Mouse (Mus musculus) CH12.LX (cell line): ENCODE results near the gene Col9a1. TPM values are rescaled to one million over a fixed set of nuclear protein-coding genes. Genes with fewer than 3 reads are reported as not detected.

ENCODE experiments used
- DNase-seq: peaks from one replicate; pipeline ENCODE4 v3.0.0-alpha.2; 2013; ENCODE audit errors: extremely low read depth
- H3K27ac ChIP-seq: 2 replicates; pipeline ENCODE4 v1.5.1; 2012; ENCODE audit warnings: low read depth, mild to moderate bottlenecking, control low read depth, moderate library complexity; ENCODE audit not compliant: insufficient read depth
- H3K27me3 ChIP-seq: replicated peaks from 2 replicates; pipeline ENCODE3; 2012; ENCODE audit warnings: inconsistent platforms
- H3K36me3 ChIP-seq, 2 experiments: replicated peaks in 1 of 2; 2 replicates each; pipeline versions ENCODE3 to v1.6.1; 2012; ENCODE audit warnings: inconsistent platforms in 1 of 2, low read length in 1 of 2, mild to moderate bottlenecking in 1 of 2, mixed read lengths in 1 of 2, moderate library complexity in 1 of 2; ENCODE audit not compliant: control insufficient read depth in 1 of 2, insufficient read depth in 1 of 2
- H3K4me1 ChIP-seq, 2 experiments: 2 replicates each; pipeline ENCODE4 v1.6.1; 2012; ENCODE audit warnings: inconsistent platforms in 1 of 2, moderate library complexity in 1 of 2; ENCODE audit not compliant: insufficient read depth in 2 of 2, control insufficient read depth in 1 of 2
- H3K4me2 ChIP-seq: 2 replicates; pipeline ENCODE4 v1.6.1; 2012; ENCODE audit warnings: low read depth, mild to moderate bottlenecking, control low read depth; ENCODE audit not compliant: poor library complexity, insufficient read depth, severe bottlenecking
- H3K4me3 ChIP-seq, 3 experiments: fragments of 150-350 bp in 1 of 3; sonication (generic) in 1 of 3; replicated peaks in 1 of 3; 2 replicates each; pipeline versions ENCODE3 to v1.5.1; 2011 to 2012; ENCODE audit warnings: low read depth in 2 of 3, low read length in 2 of 3, mild to moderate bottlenecking in 2 of 3, moderate library complexity in 2 of 3, control low read depth in 1 of 3, improper control_type of control experiment in 1 of 3, inconsistent platforms in 1 of 3, mixed read lengths in 1 of 3; ENCODE audit not compliant: poor library complexity in 1 of 3
- H3K79me2 ChIP-seq: replicated peaks from 2 replicates; pipeline ENCODE4 v1.6.1; 2012; ENCODE audit warnings: mild to moderate bottlenecking, moderate library complexity; ENCODE audit not compliant: control insufficient read depth, poor library complexity, insufficient read depth, severe bottlenecking; ENCODE audit errors: extremely low read depth
- H3K9ac ChIP-seq: 2 replicates; pipeline ENCODE4 v1.6.1; 2012; ENCODE audit warnings: low read depth, mild to moderate bottlenecking, control low read depth, moderate library complexity; ENCODE audit not compliant: insufficient read depth
- H3K9me3 ChIP-seq: replicated peaks from 2 replicates; pipeline ENCODE3; 2012; ENCODE audit warnings: low read length, inconsistent platforms, mixed read lengths
- CTCF ChIP-seq, 2 experiments: IDR thresholded peaks in 1 of 2; conservative IDR thresholded peaks in 1 of 2; 2 replicates each; pipeline ENCODE4 v1.5.1; 2011 to 2012; ENCODE audit warnings: low read depth in 2 of 2, low read length in 2 of 2, improper control_type of control experiment in 1 of 2, inconsistent platforms in 1 of 2, mild to moderate bottlenecking in 1 of 2, moderate library complexity in 1 of 2
- ELF1 ChIP-seq: IDR thresholded peaks from 2 replicates; pipeline ENCODE4 v1.6.1; 2014; ENCODE audit warnings: low read depth, mild to moderate bottlenecking, inconsistent platforms, low read length, improper control_type of control experiment
- ETS1 ChIP-seq: conservative IDR thresholded peaks from 2 replicates; pipeline ENCODE4 v1.6.1; 2012; ENCODE audit warnings: low read depth, mild to moderate bottlenecking, inconsistent platforms, low read length, improper control_type of control experiment, moderate library complexity
- GABPA ChIP-seq: IDR thresholded peaks from 2 replicates; pipeline ENCODE4 v1.6.1; 2012; ENCODE audit warnings: low read depth, low read length, improper control_type of control experiment, inconsistent platforms; ENCODE audit not compliant: insufficient replicate concordance
- JUN ChIP-seq: IDR thresholded peaks from 2 replicates; pipeline ENCODE4 v1.6.1; 2011; ENCODE audit warnings: low read depth, mild to moderate bottlenecking, low read length, improper control_type of control experiment, moderate library complexity; ENCODE audit not compliant: insufficient read depth
- JUND ChIP-seq: conservative IDR thresholded peaks from 2 replicates; pipeline ENCODE4 v1.6.1; 2011; ENCODE audit warnings: low read depth, low read length, improper control_type of control experiment
- MAFK ChIP-seq: IDR thresholded peaks from 2 replicates; pipeline ENCODE4 v1.6.1; 2011; ENCODE audit warnings: low read length, improper control_type of control experiment; ENCODE audit not compliant: insufficient replicate concordance
- MAX ChIP-seq: IDR thresholded peaks from 2 replicates; pipeline ENCODE4 v1.6.1; 2011; ENCODE audit warnings: low read length, improper control_type of control experiment
- MYC ChIP-seq: IDR thresholded peaks from 2 replicates; pipeline ENCODE4 v1.6.1; 2011; ENCODE audit warnings: low read depth, mild to moderate bottlenecking, improper control_type of control experiment, low read length
- NRF1 ChIP-seq: IDR thresholded peaks from 2 replicates; pipeline ENCODE4 v1.6.1; 2014; ENCODE audit warnings: low read depth, mild to moderate bottlenecking, inconsistent platforms, low read length, improper control_type of control experiment, moderate library complexity
- PAX5 ChIP-seq: IDR thresholded peaks from 2 replicates; pipeline ENCODE4 v1.6.1; 2012; ENCODE audit warnings: low read length, inconsistent platforms, mixed read lengths
- POLR2A ChIP-seq: IDR thresholded peaks from 2 replicates; pipeline ENCODE4 v1.6.1; 2011; ENCODE audit warnings: low read depth, mild to moderate bottlenecking, improper control_type of control experiment, low read length
- RAD21 ChIP-seq: IDR thresholded peaks from 2 replicates; pipeline ENCODE4 v1.6.1; 2011; ENCODE audit warnings: low read depth, mild to moderate bottlenecking, low read length, improper control_type of control experiment, moderate library complexity
- SIN3A ChIP-seq: IDR thresholded peaks from 2 replicates; pipeline ENCODE4 v1.6.1; 2012; ENCODE audit warnings: low read length, improper control_type of control experiment, inconsistent platforms
- SMC3 ChIP-seq: IDR thresholded peaks from 2 replicates; pipeline ENCODE4 v1.6.1; 2011; ENCODE audit warnings: low read depth, low read length, improper control_type of control experiment
- TBP ChIP-seq: conservative IDR thresholded peaks from 2 replicates; pipeline ENCODE4 v1.6.1; 2011; ENCODE audit warnings: low read depth, low read length, improper control_type of control experiment
- TCF12 ChIP-seq: IDR thresholded peaks from 2 replicates; pipeline ENCODE4 v1.6.1; 2014; ENCODE audit warnings: low read depth, mild to moderate bottlenecking, inconsistent platforms, low read length, improper control_type of control experiment
- UBTF ChIP-seq: IDR thresholded peaks from 2 replicates; pipeline ENCODE4 v1.6.1; 2012; ENCODE audit warnings: low read depth, mild to moderate bottlenecking, inconsistent platforms, low read length, improper control_type of control experiment, moderate library complexity
- USF1 ChIP-seq: IDR thresholded peaks from 2 replicates; pipeline ENCODE4 v1.6.1; 2014; ENCODE audit warnings: low read depth, mild to moderate bottlenecking, inconsistent platforms, low read length, improper control_type of control experiment
- ZC3H11A ChIP-seq: IDR thresholded peaks from 2 replicates; pipeline ENCODE4 v1.6.1; 2012; ENCODE audit warnings: low read depth, mild to moderate bottlenecking, inconsistent platforms, low read length, improper control_type of control experiment
- ZNF384 ChIP-seq: IDR thresholded peaks from 2 replicates; pipeline ENCODE4 v1.6.1; 2012; ENCODE audit warnings: low read depth, low read length, improper control_type of control experiment, inconsistent platforms
- dilution Hi-C: fragments of 300-500 bp; cut with MboI; formaldehyde crosslinking; loops from 2 replicates; pipeline ENCODE4 v1.14.3; 2020; ENCODE audit warnings: low sequenced_read_pairs; ENCODE audit not compliant: extremely low pct_unique_long_range_greater_than_20kb, extremely low pct_ligation_motif_present
- in situ Hi-C: fragments of 300-500 bp; cut with MboI; formaldehyde crosslinking; loops from 3 replicates; pipeline ENCODE4 v1.14.3; 2019; ENCODE audit warnings: low sequenced_read_pairs, low pct_ligation_motif_present, low pct_unique_long_range_greater_than_20kb, mixed read lengths
- polyA plus RNA-seq: library from polyadenylated mRNA; unstranded; fragments of >175 nt; gene quantifications from 2 replicates; pipeline ENCODE4 v1.2.1, GENCODE M21; 2012; ENCODE audit warnings: low read depth; ENCODE audit not compliant: insufficient read length
- total RNA-seq, 2 experiments: library from RNA; depleted of rRNA; stranded (reverse); fragments of 300-350 nt in 1 of 2; fragments of >200 nt in 1 of 2; gene quantifications; 2 replicates each; pipeline ENCODE4 v1.2.3; 2012 to 2014

Gene Col9a1
- total and polyA plus RNA-seq, 3 experiments: not detected

GRCm38 (mm10) chr1:24140555-24140954, 36.9 kb upstream of the Col9a1 start:
- dilution Hi-C loops (no loop called here), in situ Hi-C loops (loop anchor here (25.0 kb wide), 1 partner anchor 103 kb away; no protein-coding TSS in a partner anchor)
- Histone ChIP-seq H3K79me2 (no peaks in the 10 kb centered on the region), H3K9me3 (no peaks in the 10 kb centered on the region), H3K4me1 (peaks cover 0 to 2% of the 10 kb centered on the region in 2 experiments; a peak in 1 of 4 replicates), H3K36me3 (no peaks in the 10 kb centered on the region), H3K9ac (no peak overlapping the region), H3K4me3 (no peak overlapping the region), H3K27ac (no peak overlapping the region), H3K27me3 (no peaks in the 10 kb centered on the region), H3K4me2 (no peak overlapping the region)
- no peak for DNase-seq
- TF ChIP-seq MYC: no peak
- TF ChIP-seq NRF1: no peak
- no peak for TF ChIP-seq CTCF (conservative IDR thresholded peaks at IDR 0.05 in 1 of 2, IDR thresholded peaks at IDR 0.05 in 1 of 2; ENCODE audit: low read depth in 2 of 2, low read length in 2 of 2)
- TF ChIP-seq ZC3H11A: no peak
- TF ChIP-seq TCF12: no peak
- TF ChIP-seq PAX5: no peak
- TF ChIP-seq USF1: no peak
- no peak for TF ChIP-seq POLR2A
- no peak for TF ChIP-seq GABPA
- no peak for TF ChIP-seq RAD21
- no peak for TF ChIP-seq ETS1
- no peak for TF ChIP-seq MAFK
- no peak for TF ChIP-seq ELF1
- no peak for TF ChIP-seq SMC3
- no peak for TF ChIP-seq MAX

- H3K4me2 ChIP-seq: no peak overlapping the region
- no peak for TF ChIP-seq ETS1
- no peak overlapping the region for H3K9ac ChIP-seq
- H3K4me3 ChIP-seq: no peak overlapping the region
- no peaks in the 10 kb centered on the region for H3K79me2 ChIP-seq
- no peaks in the 10 kb centered on the region for H3K4me1 ChIP-seq
- in situ Hi-C loops (loop anchor here (25.0 kb wide), 1 partner anchor 106 kb away; no protein-coding TSS in a partner anchor), dilution Hi-C loops (no loop called here)
- no peak overlapping the region for H3K27ac ChIP-seq
- no peaks in the 10 kb centered on the region for H3K36me3 ChIP-seq
- no peak for DNase-seq
- no peaks in the 10 kb centered on the region for H3K27me3 ChIP-seq
- H3K9me3 ChIP-seq: no peaks in the 10 kb centered on the region
Measured at GRCm38 (mm10) chr1:24143504-24143903, 33.9 kb upstream of the Col9a1 start.

- dilution Hi-C loops (no loop called here), in situ Hi-C loops (no loop called here)
- Histone ChIP-seq H3K9ac (no peak overlapping the region), H3K27me3 (no peaks in the 10 kb centered on the region), H3K4me2 (no peak overlapping the region), H3K36me3 (no peaks in the 10 kb centered on the region), H3K4me3 (no peak overlapping the region), H3K4me1 (no peaks in the 10 kb centered on the region), H3K79me2 (no peaks in the 10 kb centered on the region), H3K9me3 (no peaks in the 10 kb centered on the region), H3K27ac (no peak overlapping the region)
- TF ChIP-seq JUND (no peak), CTCF (conservative IDR thresholded peaks at IDR 0.05 in 1 of 2, IDR thresholded peaks at IDR 0.05 in 1 of 2; ENCODE audit: low read depth in 2 of 2, low read length in 2 of 2) (no peak), ZNF384 (no peak), USF1 (no peak), PAX5 (no peak), MAX (no peak), MYC (no peak), UBTF (no peak), POLR2A (no peak), SIN3A (no peak), TBP (no peak), JUN (no peak)
- DNase-seq: no peak
Measured at GRCm38 (mm10) chr1:24157751-24158150, 19.7 kb upstream of the Col9a1 start.
